Mouse (Mus musculus) MEL (cell line): ENCODE data around the gene Atpif1.

Experiments
- CTCF ChIP-seq, 3 experiments: IDR thresholded peaks in 2 of 3; conservative IDR thresholded peaks in 1 of 3; 2 replicates each; pipeline ENCODE4 v1.5.1; 2011 to 2012; ENCODE audit warnings: low read length in 3 of 3, low read depth in 2 of 3, mild to moderate bottlenecking in 2 of 3, improper control_type of control experiment in 1 of 3, inconsistent platforms in 1 of 3, mixed read lengths in 1 of 3, moderate library complexity in 1 of 3; ENCODE audit not compliant: control insufficient read depth in 1 of 3, insufficient read depth in 1 of 3, poor library complexity in 1 of 3, severe bottlenecking in 1 of 3
- GATA1 ChIP-seq: IDR thresholded peaks from 2 replicates; pipeline ENCODE4 v1.6.1; 2011; ENCODE audit warnings: low read depth, low read length, improper control_type of control experiment
- MAFK ChIP-seq: IDR thresholded peaks from 2 replicates; pipeline ENCODE4 v1.6.1; 2011; ENCODE audit warnings: low read depth, mild to moderate bottlenecking, low read length, improper control_type of control experiment, borderline replicate concordance
- NELFE ChIP-seq: IDR thresholded peaks from 2 replicates; pipeline ENCODE4 v1.6.1; 2011; ENCODE audit warnings: low read depth, low read length, improper control_type of control experiment
- POLR2A ChIP-seq, 2 experiments: IDR thresholded peaks; 2 replicates each; pipeline ENCODE4 v1.6.1; 2011 to 2012; ENCODE audit warnings: low read length in 2 of 2, mild to moderate bottlenecking in 2 of 2, control low read depth in 1 of 2, improper control_type of control experiment in 1 of 2, low read depth in 1 of 2, moderate library complexity in 1 of 2; ENCODE audit not compliant: control insufficient read depth in 1 of 2, insufficient read depth in 1 of 2, poor library complexity in 1 of 2
- ZNF384 ChIP-seq: IDR thresholded peaks from 2 replicates; pipeline ENCODE4 v1.6.1; 2012; ENCODE audit warnings: low read depth, mild to moderate bottlenecking, inconsistent platforms, low read length, improper control_type of control experiment

GRCm38 (mm10) chr4:132567361-132567779 is 33.9 kb upstream of the Atpif1 start:
- TF ChIP-seq NELFE (no peak), POLR2A (IDR thresholded peaks at IDR 0.05; ENCODE audit: control insufficient read depth in 1 of 2, insufficient read depth in 1 of 2, low read depth in 1 of 2, low read length in 2 of 2, poor library complexity in 1 of 2) (no peak), GATA1 (no peak), ZNF384 (no peak; the same call in 1 of the 2 replicates), MAFK (no peak), CTCF (IDR thresholded peaks at IDR 0.05 in 2 of 3, conservative IDR thresholded peaks at IDR 0.05 in 1 of 3; ENCODE audit: control insufficient read depth in 1 of 3, insufficient read depth in 1 of 3, low read depth in 2 of 3, low read length in 3 of 3, poor library complexity in 1 of 3, severe bottlenecking in 1 of 3) (no peak)
